34 mouse cellular contexts compared by ENCODE assay signal in genomic region chr14:62488270-62488669, GRCm38 (mm10). TPM values are rescaled to one million over a fixed set of nuclear protein-coding genes. Genes with fewer than 3 reads are reported as not detected.
DNase-seq lines count a peak whose midpoint lies in the region; ATAC-seq and TF ChIP-seq lines count a peak whose summit lies in the region.
"Had no signal": no experiment of that assay in that cellular context is flagged by ENCODE, and none has a peak within 500 bp of the region (broad histone marks: within the 10 kb centered on the region; RNA-seq: fewer than 3 reads in every experiment).

No protein-coding gene starts in this region.

- ATAC-seq in cerebellum, adult (ENCODE audit: insufficient number of reproducible peaks, low FRiP score, low TSS enrichment) = peak; percentile 57; the same call in 1 of the 2 replicates
- no peak for ATAC-seq in hindbrain, postnatal 0 days
- no peak for ATAC-seq in forebrain, embryonic 15.5 days (replicated peaks)
- no peak for ATAC-seq in midbrain, embryonic 16.5 days
- ATAC-seq: forebrain, embryonic 13.5 days had no signal

- DNase-seq in cerebellum, postnatal 4 days (ENCODE audit: low spot score in 2 of 2) = no peak
- peak; percentile 15 for DNase-seq in 416B (ENCODE audit: low read depth)
- peak; percentile 37 for DNase-seq in cerebellum, adult 11-12 months
- peak; percentile 44 for DNase-seq in cerebellum, adult 9-11 months
- DNase-seq in hindbrain, postnatal 0 days (ENCODE audit: low spot score) = no peak
- DNase-seq: adrenal gland, postnatal 25 days; heart, adult 2 months; heart, postnatal 10 days; kidney, adult 8-10 months; kidney, postnatal 4 days; lung, embryonic 14.5 days; lung, postnatal 14 days; midbrain, embryonic 14.5 days; retina, postnatal 1 day; right cerebral cortex, postnatal 14 days; thymus, postnatal 4 days had no signal

- TF ChIP-seq CTCF in hindbrain, postnatal 0 days (IDR thresholded peaks at IDR 0.05; ENCODE audit: low read depth) = no peak

- no peak overlapping the region for H3K4me2 ChIP-seq in hindbrain, postnatal 0 days (ENCODE audit: low read depth, low read length)
- no peak overlapping the region for H3K4me2 ChIP-seq in forebrain, embryonic 15.5 days (replicated peaks)
- H3K4me2 ChIP-seq in midbrain, embryonic 16.5 days (ENCODE audit: low read length) = no peak overlapping the region
- H3K4me2 ChIP-seq: forebrain, embryonic 13.5 days; heart, embryonic 13.5 days; hindbrain, embryonic 15.5 days; limb, embryonic 12.5 days; liver, embryonic 15.5 days; lung, embryonic 14.5 days; neural tube, embryonic 15.5 days had no signal

- H3K9me3 ChIP-seq in hindbrain, postnatal 0 days (ENCODE audit: low read length) = no peaks in the 10 kb centered on the region
- H3K9me3 ChIP-seq in forebrain, embryonic 15.5 days = no peaks in the 10 kb centered on the region
- no peaks in the 10 kb centered on the region for H3K9me3 ChIP-seq in midbrain, embryonic 16.5 days (replicated peaks; ENCODE audit: control insufficient read depth, low read length, poor library complexity, severe bottlenecking)
- H3K9me3 ChIP-seq: forebrain, embryonic 13.5 days; G1E; heart, embryonic 13.5 days; hindbrain, embryonic 10.5 days; hindbrain, embryonic 15.5 days; limb, embryonic 12.5 days; liver, embryonic 15.5 days; neural tube, embryonic 15.5 days had no signal

- WGBS in hindbrain, postnatal 0 days = 88% methylated on average over 7 of the region's 7 CpGs
- 90% methylated on average over 7 of the region's 7 CpGs for WGBS in forebrain, embryonic 15.5 days
- 94% methylated on average over 7 of the region's 7 CpGs for WGBS in midbrain, embryonic 16.5 days

- no peaks in the 10 kb centered on the region for H3K36me3 ChIP-seq in hindbrain, postnatal 0 days (ENCODE audit: insufficient read depth, low read length)
- no peaks in the 10 kb centered on the region for H3K36me3 ChIP-seq in forebrain, embryonic 15.5 days
- no peaks in the 10 kb centered on the region for H3K36me3 ChIP-seq in midbrain, embryonic 16.5 days (ENCODE audit: control insufficient read depth, insufficient read depth, low read length)
- H3K36me3 ChIP-seq: G1E; heart, embryonic 13.5 days; hindbrain, embryonic 10.5 days; hindbrain, embryonic 15.5 days; limb, embryonic 12.5 days; liver, embryonic 15.5 days; neural tube, embryonic 15.5 days had no signal

- H3K27me3 ChIP-seq in hindbrain, postnatal 0 days (ENCODE audit: insufficient read depth, low read length) = no peaks in the 10 kb centered on the region
- no peaks in the 10 kb centered on the region for H3K27me3 ChIP-seq in forebrain, embryonic 15.5 days
- H3K27me3 ChIP-seq in midbrain, embryonic 16.5 days (ENCODE audit: control insufficient read depth, insufficient read depth, low read depth, low read length) = no peaks in the 10 kb centered on the region
- H3K27me3 ChIP-seq: forebrain, embryonic 13.5 days; hindbrain, embryonic 15.5 days; limb, embryonic 12.5 days; liver, embryonic 15.5 days; neural tube, embryonic 15.5 days had no signal

- no peaks in the 10 kb centered on the region for H3K4me1 ChIP-seq in hindbrain, postnatal 0 days (ENCODE audit: insufficient read depth, low read length)
- H3K4me1 ChIP-seq in forebrain, embryonic 15.5 days = no peaks in the 10 kb centered on the region; the same call in 1 of the 2 replicates
- 0 out of 2 replicates have a peak, but pooled peaks cover 3% of the 10 kb centered on the region for H3K4me1 ChIP-seq in midbrain, embryonic 16.5 days (ENCODE audit: control insufficient read depth, insufficient read depth, low read length)
- H3K4me1 ChIP-seq: forebrain, embryonic 13.5 days; hindbrain, embryonic 15.5 days; liver, embryonic 15.5 days had no signal

- no peak overlapping the region for H3K4me3 ChIP-seq in hindbrain, postnatal 0 days (ENCODE audit: low read length)
- no peak overlapping the region for H3K4me3 ChIP-seq in forebrain, embryonic 15.5 days
- no peak overlapping the region for H3K4me3 ChIP-seq in midbrain, embryonic 16.5 days (ENCODE audit: low read depth, low read length)
- H3K4me3 ChIP-seq: forebrain, embryonic 13.5 days; heart, adult 2 months; heart, embryonic 13.5 days; hindbrain, embryonic 10.5 days; hindbrain, embryonic 15.5 days; limb, embryonic 12.5 days; liver, embryonic 15.5 days; neural tube, embryonic 15.5 days had no signal

- no peak overlapping the region for H3K27ac ChIP-seq in hindbrain, postnatal 0 days
- H3K27ac ChIP-seq in forebrain, embryonic 15.5 days (replicated peaks) = no peak overlapping the region
- no peak overlapping the region for H3K27ac ChIP-seq in midbrain, embryonic 16.5 days (ENCODE audit: low read length)
- H3K27ac ChIP-seq: forebrain, embryonic 13.5 days; heart, adult 2 months; heart, embryonic 13.5 days; hindbrain, embryonic 10.5 days; hindbrain, embryonic 15.5 days; kidney, postnatal 0 days; limb, embryonic 12.5 days; liver, embryonic 15.5 days; neural tube, embryonic 15.5 days; stomach, postnatal 0 days had no signal

- no peak overlapping the region for H3K9ac ChIP-seq in hindbrain, postnatal 0 days (replicated peaks; ENCODE audit: low read length)
- no peak overlapping the region for H3K9ac ChIP-seq in forebrain, embryonic 15.5 days (replicated peaks)
- H3K9ac ChIP-seq in midbrain, embryonic 16.5 days (ENCODE audit: low read depth, low read length) = no peak overlapping the region
- H3K9ac ChIP-seq: forebrain, embryonic 13.5 days; heart, embryonic 13.5 days; hindbrain, embryonic 15.5 days; limb, embryonic 12.5 days; liver, embryonic 15.5 days; lung, embryonic 14.5 days; neural tube, embryonic 15.5 days had no signal

RNA-seq across cellular contexts. Expression of gene Gucy1b2, which starts 32.2 kb away (rescaled TPM):
- total RNA-seq in hindbrain, postnatal 0 days (2014; rRNA removed) = 0.83 and 2.2 TPM in 2 replicates
- 0.80 and 0.83 TPM in 2 replicates for polyA plus RNA-seq in hindbrain, postnatal 0 days (2015; fragmentation: Nextera tagmentation; extraction: Ambion mirVana)
- 3.5 and 4.3 TPM in 2 replicates for polyA plus RNA-seq in forebrain, embryonic 15.5 days (2015; fragmentation: Nextera tagmentation; extraction: Ambion mirVana)
- 0.44 and 0.55 TPM in 2 replicates for polyA plus RNA-seq in midbrain, embryonic 16.5 days (2015; fragmentation: Nextera tagmentation; extraction: Ambion mirVana)
- total RNA-seq: G1E; gastrocnemius, adult 8-10 months; heart, postnatal 10 days; liver, adult 2 months had no signal
- polyA plus RNA-seq: embryonic facial prominence, embryonic 11.5 days; G1E; intestine, embryonic 14.5 days; kidney, postnatal 0 days; liver, adult 2 months; liver, embryonic 15.5 days; small intestine, adult 2 months; stomach, postnatal 0 days had no signal

Comparison
In these comparisons a context has a peak if more than half of its experiments do, and no peak if none do; other contexts are left out.
1. DNase-seq: peak in 416B (single experiment), cerebellum, adult 11-12 months (single experiment) and cerebellum, adult 9-11 months (single experiment); none in cerebellum, postnatal 4 days (0 of 2) and hindbrain, postnatal 0 days (single experiment).